Mouse (Mus musculus): ENCODE results near the gene Ermard.
"Not testable (repeated sequence)": the region's sequence is repeated elsewhere in the genome, so short reads cannot be mapped to it uniquely, and the experiment has no call there.

Gene Ermard

GRCm38 (mm10) chr17:15041175-15041729, at the start of gene Ermard, which contains the start of the genes Tcte3 and Gm3448:
Gene Ermard (plus strand): TSS chr17:15041208.
Gene Tcte3 (minus strand): TSS chr17:15041488.
Gene Gm3448 (minus strand): TSS chr17:15041537.
- DNase-seq (ENCODE audit: low spot score): not testable (repeated sequence)

- DNase-seq (ENCODE audit: low spot score): not testable (repeated sequence)
Observed at GRCm38 (mm10) chr17:14992522-14993138, 48.4 kb upstream of the Ermard start.

- DNase-seq (ENCODE audit: low spot score): not testable (repeated sequence)
Observed at GRCm38 (mm10) chr17:14993139-14993832, 47.7 kb upstream of the Ermard start.

GRCm38 (mm10) chr17:14994140-14994539, 46.9 kb upstream of the Ermard start:
- not testable (repeated sequence) for DNase-seq (ENCODE audit: low spot score)

GRCm38 (mm10) chr17:15000047-15000446, 41.0 kb upstream of the Ermard start:
- not testable (repeated sequence) for DNase-seq (ENCODE audit: low spot score)

GRCm38 (mm10) chr17:15009088-15009487, 31.9 kb upstream of the Ermard start:
- DNase-seq (ENCODE audit: low spot score): not testable (repeated sequence)

- DNase-seq (ENCODE audit: low spot score): not testable (repeated sequence)
Observed at GRCm38 (mm10) chr17:15009706-15010413, 31.1 kb upstream of the Ermard start, which contains the start of gene Gm3435. Gene Gm3435 (plus strand): TSS chr17:15010176.

GRCm38 (mm10) chr17:15021503-15022220, 19.3 kb upstream of the Ermard start:
- peak; percentile 4 for DNase-seq (ENCODE audit: low spot score)

GRCm38 (mm10) chr17:15023878-15024492, 17.0 kb upstream of the Ermard start:
- not testable (repeated sequence) for DNase-seq (ENCODE audit: low spot score)

- DNase-seq (ENCODE audit: low spot score): not testable (repeated sequence)
Observed at GRCm38 (mm10) chr17:15024502-15025193, 16.4 kb upstream of the Ermard start.

GRCm38 (mm10) chr17:15025513-15025912, 15.5 kb upstream of the Ermard start:
- not testable (repeated sequence) for DNase-seq (ENCODE audit: low spot score)

- not testable (repeated sequence) for DNase-seq (ENCODE audit: low spot score)
Observed at GRCm38 (mm10) chr17:15031414-15031813, 9.6 kb upstream of the Ermard start.

- not testable (repeated sequence) for DNase-seq (ENCODE audit: low spot score)
Observed at GRCm38 (mm10) chr17:15040455-15040854, 553 bp upstream of the Ermard start.

- DNase-seq (ENCODE audit: low spot score): not testable (repeated sequence)
Observed at GRCm38 (mm10) chr17:15050338-15050737, 9.3 kb downstream of the Ermard start.

GRCm38 (mm10) chr17:15052766-15053165, 11.8 kb downstream of the Ermard start:
- not testable (repeated sequence) for DNase-seq (ENCODE audit: low spot score)

- DNase-seq (ENCODE audit: low spot score): not testable (repeated sequence)
Observed at GRCm38 (mm10) chr17:15053183-15053828, 12.3 kb downstream of the Ermard start.

GRCm38 (mm10) chr17:15053829-15054200, 12.8 kb downstream of the Ermard start:
- not testable (repeated sequence) for DNase-seq (ENCODE audit: low spot score)

- no peak for DNase-seq (ENCODE audit: low spot score)
Observed at GRCm38 (mm10) chr17:15055925-15056324, 14.9 kb downstream of the Ermard start.

GRCm38 (mm10) chr17:15058161-15058591, 17.2 kb downstream of the Ermard start:
- no peak for DNase-seq (ENCODE audit: low spot score)

- no peak for DNase-seq (ENCODE audit: low spot score)
Observed at GRCm38 (mm10) chr17:15059646-15060045, 18.6 kb downstream of the Ermard start.

Measured in urinary bladder, postnatal 25 days (tissue).